Mouse (Mus musculus) kidney, postnatal 25 days (tissue): ENCODE data around the gene Rpl23a.

ENCODE experiments used
- DNase-seq, 2 experiments: peaks; one replicate each; pipeline ENCODE4 v3.0.0; 2021; ENCODE audit warnings: mixed read lengths in 2 of 2

Rpl23a gene

DNA sequence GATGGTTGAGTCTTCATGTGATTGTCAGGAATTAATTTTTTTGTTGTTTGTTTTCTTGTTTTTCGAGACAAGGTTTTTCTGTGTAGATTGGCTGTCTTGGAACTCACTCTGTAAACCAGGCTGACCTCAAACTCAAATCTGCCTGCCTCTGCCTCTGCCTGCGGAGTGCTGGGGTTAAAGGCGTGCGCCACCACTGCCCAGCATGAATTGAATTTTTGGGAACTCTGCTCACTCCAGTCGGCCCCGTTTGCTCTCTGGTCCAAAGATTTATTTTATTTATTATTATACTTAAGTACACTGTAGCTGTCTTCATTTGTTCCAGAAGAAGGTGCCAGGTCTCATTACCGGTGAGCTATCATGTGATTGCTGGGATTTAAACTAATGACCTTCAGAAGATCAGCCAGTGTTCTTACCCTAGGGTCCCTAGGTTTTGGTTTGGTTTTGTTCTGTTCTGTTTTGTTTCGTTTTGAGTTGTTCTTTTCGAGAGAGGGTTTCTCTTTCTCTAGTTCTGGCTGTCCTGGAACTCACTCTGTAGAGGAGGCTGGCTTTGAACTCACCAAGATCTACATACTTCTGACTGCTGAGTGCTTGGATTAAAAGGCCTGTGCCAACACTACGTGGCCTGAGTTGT is 615 bp upstream of the Rpl23a start:
- DNase-seq, result peak in 1 of 2 experiments; percentile 44

DNA sequence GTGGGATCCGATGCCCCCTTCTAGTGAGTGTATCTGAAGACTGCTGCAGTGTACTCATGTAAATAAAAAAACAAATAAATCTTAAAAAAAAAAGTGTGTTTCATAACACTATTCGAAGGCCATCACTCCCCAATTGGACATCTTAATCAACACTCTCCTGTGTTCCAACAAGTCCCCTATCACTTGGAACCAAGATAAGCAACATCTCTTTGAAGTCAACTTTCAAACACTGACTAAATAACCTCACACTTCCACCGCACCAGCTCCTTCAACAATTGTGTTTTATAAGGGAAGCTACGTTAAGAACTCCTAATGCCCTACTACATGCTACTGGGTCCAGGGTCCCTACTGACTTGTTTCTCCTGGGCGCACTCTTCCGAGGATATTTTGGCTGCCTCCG is 934 bp downstream of the Rpl23a start:
- no peak for DNase-seq

DNA sequence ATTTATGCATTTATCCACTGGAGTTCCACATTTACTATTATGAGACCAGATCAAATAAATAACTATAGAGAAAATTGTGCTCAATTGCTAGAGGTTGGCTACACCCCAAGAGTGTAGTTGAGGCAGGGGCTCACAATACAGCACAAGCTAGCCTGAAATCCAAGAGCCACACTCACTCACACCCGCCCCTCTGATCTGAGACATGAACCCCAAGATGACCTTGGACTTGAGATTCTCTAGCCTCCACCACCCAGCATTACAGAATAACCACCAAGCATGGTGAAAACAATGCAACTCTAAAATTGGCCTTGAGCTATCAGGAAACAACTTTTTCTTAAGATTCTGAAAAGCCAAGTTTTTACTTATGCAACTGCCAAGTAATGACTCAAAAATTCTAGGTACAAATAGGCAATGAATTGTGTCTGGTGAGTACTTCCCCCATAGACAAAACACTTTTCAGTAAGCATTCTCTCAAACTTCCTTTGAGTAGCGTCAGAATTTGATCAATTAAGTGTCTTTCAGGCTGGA is 1.5 kb downstream of the Rpl23a start:
- DNase-seq, result no peak

DNA sequence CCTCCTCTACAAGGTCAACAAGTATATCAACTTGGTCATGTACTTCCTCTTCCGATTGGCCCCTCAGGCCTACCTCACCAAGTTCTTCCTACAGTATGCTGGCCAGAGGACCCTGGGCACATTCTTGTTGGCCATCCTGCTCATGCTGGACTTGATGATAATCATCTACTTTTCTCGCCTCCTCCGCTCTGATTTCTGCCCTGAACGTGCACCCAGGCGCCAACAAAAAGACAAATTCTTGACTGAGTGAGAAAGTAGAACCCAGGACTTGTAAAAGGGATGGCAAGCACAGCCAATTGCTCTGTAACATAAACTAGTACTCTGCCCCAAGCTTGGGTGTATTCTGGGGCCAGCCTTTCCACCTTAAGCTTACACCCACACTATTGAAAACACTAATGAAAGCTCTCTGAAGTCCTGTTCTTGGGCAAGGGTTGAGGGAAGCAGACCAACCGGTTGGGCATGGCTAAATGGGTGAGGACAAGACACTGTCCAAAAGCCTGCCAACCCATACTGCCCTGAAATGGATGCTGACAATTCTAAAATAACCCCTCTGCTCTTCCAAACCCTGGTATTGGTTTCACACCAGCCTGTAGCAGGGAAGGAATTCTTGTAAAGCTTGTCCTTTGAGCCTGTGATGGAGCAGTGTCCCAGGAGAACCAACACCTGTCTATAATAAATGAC is 3.2 kb downstream of the Rpl23a start:
- no peak for DNase-seq

DNA sequence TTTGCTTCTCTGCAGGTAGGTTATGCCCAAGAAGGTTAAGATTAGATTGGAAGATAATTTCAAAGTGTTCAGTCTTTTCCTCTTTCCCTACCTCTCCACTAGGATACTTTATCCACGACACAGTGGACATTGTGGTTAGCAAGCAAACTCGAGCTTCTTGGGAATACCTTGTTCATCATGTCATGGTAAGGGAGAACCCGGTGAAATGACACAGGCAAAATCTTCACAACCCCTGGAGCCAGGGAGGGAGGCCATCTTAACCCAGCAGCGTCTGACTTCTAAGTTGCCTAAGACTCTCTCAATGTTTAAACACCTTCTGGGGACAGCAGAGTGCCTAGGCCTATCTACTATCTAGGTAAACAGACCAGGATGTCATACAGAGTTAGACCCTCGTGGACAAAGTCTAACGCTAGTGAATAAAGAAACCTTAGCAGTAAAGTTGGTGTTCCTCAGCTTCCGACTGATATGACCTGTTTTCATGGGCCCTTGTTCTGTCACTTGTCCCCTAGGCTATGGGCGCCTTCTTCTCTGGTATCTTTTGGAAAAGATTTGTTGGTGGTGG is 3.9 kb downstream of the Rpl23a start:
- DNase-seq, result no peak

DNA sequence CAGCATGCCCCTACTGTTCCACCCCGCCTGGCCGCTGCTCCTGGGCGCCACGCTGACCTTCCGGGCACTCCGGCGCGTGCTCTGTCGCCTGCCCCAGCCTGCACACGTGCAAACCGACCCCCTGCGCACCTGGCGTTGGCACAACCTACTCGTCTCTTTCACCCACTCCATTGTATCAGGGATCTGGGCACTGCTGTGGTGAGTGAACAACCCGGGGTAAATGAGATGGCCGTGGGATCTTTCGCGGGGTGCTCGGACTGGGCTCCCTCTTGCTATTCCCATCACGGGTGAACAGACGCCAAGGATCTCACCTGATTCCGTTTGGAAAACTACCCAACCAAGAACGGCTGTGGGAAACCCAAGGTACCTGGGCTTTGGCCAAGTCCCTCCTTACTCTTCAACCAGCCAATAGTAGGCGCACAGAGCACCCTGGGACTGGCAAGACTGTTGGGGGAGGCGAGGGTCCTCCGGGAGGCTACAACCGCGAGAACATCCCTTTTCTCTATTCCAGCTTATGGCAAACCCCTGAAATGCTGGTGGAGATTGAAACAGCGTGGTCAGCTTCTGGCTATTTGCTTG is 4.4 kb downstream of the Rpl23a start:
- peak; percentile 90 to 92 for DNase-seq

DNA sequence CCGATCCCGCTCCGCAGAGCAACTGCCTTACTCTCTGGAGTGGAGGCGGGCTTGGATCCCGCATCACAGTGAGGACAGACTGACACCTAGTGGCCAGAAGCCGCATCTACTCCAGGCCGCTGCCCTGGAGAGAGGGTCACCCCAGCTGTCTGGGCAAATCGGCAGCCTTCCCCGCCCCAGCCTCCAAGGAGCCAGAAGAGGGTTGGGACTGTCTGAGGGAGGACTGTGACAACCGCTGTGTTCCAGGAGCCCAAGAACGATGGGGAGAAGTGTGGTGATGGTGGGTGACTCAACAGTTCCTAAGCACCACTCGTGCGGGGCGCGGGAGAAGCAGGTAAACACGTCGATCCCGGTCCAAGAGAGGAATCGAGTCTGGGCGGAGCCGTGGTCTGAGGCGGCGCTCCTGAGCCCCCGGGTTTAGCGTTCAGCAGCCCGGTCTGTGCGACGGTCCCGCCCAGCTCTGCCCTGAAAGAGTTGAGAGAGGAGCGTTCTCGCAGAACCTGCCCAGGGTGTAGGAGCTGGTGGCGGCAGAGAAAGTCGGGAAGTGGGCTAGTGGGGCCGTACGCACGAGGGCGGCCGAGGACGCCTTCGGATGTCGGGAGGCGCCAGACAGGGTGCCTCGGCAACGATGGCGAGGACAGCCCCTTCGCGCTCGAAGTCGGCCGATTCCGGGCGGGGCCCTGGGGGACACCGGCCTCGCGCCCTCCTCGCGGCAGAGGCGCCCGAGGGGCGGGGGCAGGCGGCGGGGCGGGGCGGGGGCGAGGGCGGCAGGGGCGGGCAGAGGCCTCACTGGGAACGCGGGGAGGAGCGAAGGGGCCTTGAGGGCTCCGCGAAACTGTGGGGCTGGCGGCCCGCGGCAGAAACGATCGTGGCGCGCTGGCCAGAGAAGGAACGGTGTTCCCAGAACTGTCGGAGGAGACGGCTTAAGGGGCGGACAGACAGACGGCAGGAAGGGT is 5.2 kb downstream of the Rpl23a start:
- peak; percentile 96 for DNase-seq

DNA sequence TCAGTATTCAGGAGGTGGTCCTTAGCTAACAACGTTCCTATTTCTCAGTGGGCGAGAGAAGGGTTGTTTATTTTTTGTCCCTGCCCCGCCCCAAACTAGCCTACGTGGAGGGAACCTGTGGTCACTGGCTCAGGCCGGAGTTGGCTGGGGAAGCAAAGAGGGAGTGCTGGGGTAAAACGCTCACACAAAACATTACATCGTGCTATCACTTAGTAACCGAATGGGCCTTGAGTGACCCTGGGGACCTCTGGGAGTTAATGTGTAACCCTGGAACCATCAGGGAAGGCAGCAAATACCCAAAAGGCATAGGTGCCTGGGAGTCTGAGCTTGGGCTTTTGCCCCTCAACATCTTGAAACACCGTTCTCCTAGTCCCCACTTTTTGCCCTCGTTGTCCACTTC is 5.9 kb downstream of the Rpl23a start:
- DNase-seq, result peak; percentile 89 to 95

DNA sequence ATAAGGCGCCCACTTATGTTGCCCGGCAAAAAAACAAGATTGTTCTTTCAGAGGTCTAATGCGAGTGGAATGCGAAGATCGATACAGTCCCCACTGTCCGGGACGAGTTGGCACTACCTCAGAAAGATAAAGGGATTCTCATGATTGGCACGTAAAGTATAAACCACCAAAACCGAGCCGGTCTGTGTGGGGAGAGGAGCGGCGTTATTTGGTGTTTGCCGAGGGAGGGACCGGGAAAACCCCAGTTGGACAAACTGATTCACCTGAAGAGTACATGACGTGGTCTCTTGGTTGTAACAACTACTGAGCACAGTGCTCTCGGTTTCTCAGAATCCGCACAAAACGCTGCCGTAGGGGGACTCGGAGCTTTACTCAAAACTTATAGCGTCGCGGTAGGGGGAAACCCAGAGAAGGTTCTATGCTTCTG is 6.5 kb downstream of the Rpl23a start:
- peak in 1 of 2 experiments; percentile 45 for DNase-seq

DNA sequence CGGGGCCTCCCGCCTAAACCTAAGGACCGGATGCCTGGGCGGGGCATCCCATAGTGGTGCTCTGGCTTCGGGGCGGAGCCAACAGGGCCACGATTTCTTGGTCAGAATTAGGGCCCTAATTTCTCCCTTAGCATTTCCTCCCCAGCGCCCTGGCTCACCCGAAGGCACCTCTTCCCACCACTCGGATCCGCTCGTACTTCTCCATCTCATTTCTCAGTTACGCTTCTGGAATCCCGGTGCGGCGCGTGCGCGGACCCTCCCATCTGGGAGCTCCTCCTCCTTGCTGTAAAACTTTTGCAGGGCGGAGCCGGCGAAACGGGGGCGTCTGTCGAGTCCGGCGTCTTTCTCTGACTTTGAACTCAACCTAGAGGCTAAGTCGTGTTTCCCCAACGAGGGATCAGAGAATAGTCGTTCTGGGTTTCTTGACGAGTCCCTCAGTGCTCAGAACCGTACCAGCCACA is 7.0 kb downstream of the Rpl23a start, which contains the start of the genes Nek8 and Tlcd1:
Nek8 (minus strand) TSS at position 274 of the 461 bp plus-strand sequence.
Tlcd1 (plus strand) TSS at position 310 of the 461 bp plus-strand sequence.
- DNase-seq, result peak; percentile 96 to 97

DNA sequence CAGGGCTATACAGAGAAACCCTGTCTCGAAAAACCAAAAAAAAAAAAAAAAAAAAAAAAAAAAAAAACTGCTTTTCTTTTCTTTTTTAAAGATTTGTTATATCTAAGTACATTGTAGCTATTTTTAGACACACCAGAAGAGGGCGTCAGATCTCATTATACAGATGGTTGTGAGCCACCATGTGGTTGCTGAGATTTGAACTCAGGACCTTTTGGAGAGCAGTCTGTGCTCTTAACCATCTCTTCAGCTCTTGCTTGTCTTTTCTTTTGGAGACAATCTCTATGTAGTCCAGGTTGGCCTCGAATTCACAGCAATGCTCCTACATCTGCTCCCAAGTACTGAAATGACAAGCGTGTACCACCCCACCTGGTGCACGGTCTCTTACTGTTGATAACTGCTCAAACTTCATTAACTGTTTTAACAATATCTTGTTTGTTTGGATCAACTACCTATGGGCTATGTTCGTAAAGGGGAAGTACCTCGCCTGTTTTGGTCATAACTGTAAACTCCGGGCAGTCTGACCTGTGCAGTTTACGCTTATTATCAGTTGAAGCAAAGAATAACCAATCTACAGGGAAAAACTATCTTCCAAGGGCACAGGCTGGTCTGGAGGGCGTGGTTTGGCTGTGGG is 7.5 kb downstream of the Rpl23a start:
- DNase-seq, result no peak

DNA sequence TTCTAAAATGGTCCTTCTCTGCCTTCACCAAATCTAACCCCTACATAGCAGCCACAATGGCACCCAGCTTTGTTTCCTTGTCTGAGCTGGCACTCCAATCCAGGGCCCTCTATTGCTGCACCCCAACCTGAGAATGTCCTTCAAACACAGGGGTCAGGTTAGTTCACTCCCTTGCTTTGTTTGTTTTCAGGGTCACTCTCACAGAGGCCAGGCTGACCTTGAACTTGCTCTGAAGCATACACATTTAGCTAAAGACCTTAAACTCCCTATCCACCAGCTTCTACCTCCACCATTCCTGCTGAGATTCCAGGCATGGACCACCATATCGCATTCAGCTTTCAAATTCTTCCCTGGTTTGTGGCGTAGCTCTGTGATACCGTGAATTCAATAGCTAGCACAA is 8.9 kb downstream of the Rpl23a start:
- no peak for DNase-seq

DNA sequence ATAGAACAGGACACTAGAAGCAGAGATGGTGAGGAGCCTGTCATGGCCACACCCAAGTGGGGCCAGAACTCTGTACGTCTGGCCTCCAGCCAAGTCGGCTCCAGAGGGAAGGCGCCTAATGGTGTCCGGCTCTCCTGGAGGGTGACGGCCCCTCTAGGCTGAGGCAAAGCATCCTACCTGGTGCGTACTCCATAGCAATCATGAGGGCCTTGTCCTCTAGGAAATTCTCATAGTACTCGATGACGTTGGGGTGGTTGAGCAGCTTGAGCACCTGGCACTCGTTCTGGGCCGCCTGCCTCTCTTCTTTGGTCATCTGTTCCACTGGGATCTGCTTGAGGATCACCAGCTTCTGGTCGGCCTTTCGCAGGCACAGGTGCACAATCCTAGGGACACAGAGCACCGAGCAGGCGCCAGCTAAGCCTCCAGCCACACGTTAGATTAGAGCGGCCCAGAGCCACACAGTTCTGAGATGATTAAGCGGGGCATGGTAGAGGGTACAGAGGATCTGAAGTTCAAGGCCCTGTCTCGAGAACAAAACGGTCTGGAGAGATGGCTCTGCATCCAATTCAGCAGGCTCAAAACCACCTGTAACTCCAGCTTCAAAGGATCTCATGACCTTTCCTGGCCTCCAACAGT is 10.5 kb downstream of the Rpl23a start:
- peak in 1 of 2 experiments; percentile 50 for DNase-seq

DNA sequence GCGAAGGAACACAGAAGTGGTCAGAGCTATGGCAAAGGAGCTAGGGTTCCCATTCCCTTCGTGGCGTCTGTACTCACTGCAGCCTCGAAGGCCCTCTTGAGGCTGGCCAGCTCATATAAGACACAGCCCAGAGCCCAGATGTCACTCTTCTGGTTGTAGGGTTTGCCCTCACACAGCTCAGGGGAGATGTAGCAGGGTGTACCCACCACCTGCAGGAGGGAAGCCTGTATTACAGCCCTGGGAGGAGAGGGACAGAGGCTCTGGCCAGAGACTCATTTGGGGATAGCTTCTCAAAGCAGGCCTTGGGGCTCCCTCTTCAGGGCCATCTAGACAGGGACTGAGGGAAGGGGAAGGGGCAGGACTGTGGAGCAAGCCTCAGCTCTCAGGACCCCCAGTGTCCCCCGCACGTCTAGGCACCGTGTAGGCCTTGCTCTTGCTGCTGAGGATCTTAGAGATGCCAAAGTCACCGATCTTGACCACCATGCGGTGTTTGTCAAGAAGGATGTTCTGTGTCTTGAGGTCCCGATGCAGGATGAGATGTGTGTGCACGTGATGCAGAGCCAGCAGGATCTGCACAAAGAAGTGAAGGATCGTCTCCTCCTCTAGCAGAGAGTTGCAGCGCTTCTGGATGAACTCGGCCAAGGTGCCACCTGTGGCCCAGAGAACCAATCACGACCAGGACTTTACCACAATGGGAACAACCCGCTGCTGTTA is 11.2 kb downstream of the Rpl23a start:
- DNase-seq, result no peak

DNA sequence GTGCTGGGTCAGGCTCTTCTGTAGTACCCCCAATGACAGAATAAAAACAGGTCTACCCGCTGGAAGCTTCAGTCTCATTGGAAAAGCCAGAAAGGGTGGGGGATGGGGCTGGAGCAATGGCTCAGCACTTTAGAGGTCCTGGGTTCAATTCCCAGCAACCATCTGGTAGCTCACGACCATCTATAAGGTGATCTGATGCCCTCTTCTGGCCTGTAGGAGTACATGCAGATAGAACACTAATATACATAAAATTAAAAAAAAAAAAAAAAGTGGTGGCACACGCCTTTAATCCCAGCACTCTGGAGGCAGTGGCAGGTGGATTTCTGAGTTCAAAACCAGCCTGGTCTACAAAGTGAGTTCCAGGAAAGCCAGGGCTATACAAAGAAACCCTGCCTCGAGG is 12.1 kb downstream of the Rpl23a start:
- no peak for DNase-seq

DNA sequence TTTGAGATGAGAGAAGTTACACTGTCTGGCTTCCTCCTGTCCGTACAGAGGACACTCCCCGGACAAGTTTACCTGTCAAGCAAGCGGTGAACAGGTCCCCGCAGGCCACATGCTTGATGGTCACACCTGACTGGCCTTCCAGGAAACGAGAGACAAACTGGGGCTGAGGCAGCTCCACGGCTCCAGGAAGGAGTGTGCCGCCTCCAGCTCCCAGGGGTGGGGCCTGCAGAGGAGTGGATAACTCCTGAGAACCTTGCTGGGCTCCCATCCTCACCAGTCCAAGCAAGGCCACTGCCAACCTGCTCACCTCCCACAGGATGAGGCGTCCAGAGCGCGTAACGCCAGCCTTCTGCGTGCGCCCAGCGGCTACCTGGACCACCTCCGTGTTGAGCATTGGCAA is 13.1 kb downstream of the Rpl23a start:
- DNase-seq, result peak; percentile 43 to 80

DNA sequence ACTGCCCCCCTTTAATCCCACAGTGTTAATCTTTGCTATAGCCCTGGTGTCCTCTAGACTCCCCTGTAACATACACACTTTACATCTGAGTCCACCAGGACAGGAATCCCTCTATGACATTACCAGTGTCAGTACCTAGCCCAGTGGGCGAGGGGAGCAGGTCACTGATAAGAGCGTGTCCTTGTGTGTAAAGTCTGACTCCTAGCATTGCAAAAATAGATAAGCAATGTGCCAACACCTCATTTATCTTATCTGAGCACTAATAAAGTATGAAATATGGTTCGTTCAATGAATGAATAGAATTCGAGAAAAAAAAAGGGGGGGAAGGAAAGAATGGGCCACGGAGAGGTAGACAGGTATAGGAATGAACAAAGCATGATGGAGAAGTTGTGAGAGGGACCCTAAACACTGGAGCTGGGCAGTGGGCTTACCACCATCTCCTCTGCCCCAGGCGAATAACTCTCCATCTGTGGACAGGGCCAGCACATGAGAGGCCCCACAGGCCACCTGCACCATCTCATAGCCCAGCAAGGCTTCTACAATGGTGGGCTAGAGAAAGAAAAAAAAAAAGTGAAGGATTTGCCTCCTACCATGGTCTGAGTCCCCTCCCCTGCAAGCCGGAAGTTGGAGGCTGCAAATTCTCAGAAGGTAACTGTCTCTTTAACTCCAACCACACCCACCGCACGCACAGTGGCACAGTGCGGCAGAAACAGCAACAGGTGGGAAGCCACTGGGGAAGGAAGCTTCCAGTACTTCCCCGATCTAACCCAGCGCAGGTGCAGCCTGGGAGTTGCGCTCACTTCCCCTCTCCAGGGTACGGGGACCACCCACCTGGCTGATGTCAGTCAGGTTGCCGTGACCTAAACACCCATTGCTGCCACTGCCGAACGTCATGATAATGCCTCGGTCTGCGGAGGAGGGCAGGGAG is 14.6 kb downstream of the Rpl23a start:
- peak; percentile 43 to 63 for DNase-seq

DNA sequence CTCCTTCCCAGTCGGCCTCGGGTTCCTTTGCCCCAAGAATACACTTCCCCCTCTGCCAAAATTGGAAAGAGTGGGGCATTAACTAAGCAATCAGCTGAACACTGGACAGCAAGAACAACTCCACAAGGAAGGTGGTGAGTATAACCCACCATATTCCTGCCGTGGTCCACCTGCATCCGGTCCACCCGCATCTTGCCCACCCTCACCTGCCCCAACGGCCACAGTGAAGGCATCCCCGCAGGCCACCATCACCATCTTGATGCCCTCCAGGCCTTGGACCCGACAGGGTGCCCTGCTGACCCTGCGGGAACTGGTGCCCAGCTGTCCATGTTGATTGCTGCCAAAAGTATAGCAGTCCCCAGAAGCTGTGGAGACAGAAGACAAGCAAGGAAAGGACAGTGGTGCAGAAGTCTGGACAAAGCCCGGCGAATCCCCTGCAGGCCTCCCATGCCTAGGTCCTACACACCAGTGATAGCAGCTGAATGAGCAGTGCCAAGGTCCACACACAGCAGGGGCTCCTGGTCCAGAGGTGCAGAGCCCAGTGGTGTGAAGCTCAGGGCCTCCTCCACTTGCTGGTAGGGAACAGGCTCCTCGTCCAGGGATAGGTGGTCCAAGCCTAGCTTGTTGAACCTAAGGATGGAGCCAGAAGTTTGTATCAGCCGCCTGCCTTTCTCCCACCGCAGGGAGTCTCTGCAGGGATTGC is 16.0 kb downstream of the Rpl23a start:
- DNase-seq, result no peak

DNA sequence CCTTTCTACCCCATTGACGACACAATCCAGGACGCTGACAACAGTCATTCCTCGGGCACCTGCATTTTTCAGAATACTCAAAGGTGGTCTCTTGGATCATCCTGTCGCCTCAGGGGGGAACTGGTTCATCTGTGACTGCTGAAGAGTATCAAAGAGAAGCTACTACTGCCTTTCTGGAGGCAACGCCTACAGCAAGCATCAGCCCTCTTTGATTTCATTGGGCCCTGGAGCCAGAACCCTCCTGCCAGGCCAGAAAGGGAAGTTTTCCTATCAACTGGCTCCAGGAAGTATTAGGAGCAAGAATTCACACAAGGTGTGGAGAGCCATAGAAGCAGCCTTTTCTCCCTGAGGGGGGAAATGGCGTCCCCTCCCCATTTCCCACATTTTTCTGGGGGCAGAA is 16.7 kb downstream of the Rpl23a start:
- no peak for DNase-seq
